Mouse (Mus musculus) heart, embryonic 11.5 days (tissue): ENCODE results near the gene Slc6a6. TPM values are rescaled to one million over a fixed set of nuclear protein-coding genes. Genes with fewer than 3 reads are reported as not detected.

ENCODE experiments used
- ATAC-seq: fragments of 200-750 bp; cut with Nextera tagmentation; replicated peaks from 2 replicates; pipeline ENCODE4 v1.8.0; 2017; ENCODE audit warnings: moderate library complexity; ENCODE audit not compliant: insufficient number of reproducible peaks, low FRiP score, low TSS enrichment
- H3K27ac ChIP-seq: fragments of 300-500 bp; sonication (generic); 2 replicates; pipeline ENCODE4 v1.5.1; 2014; ENCODE audit warnings: mild to moderate bottlenecking, low read depth, low read length
- H3K27me3 ChIP-seq: fragments of 300-500 bp; sonication (generic); 2 replicates; pipeline ENCODE4 v1.6.1; 2014; ENCODE audit warnings: mild to moderate bottlenecking, low read length, mixed read lengths; ENCODE audit not compliant: control insufficient read depth, insufficient read depth
- H3K36me3 ChIP-seq: fragments of 300-500 bp; sonication (generic); 2 replicates; pipeline ENCODE4 v1.6.1; 2014; ENCODE audit warnings: mild to moderate bottlenecking, low read length, moderate library complexity, mixed read lengths; ENCODE audit not compliant: control insufficient read depth, insufficient read depth
- H3K4me1 ChIP-seq: fragments of 300-500 bp; sonication (generic); 2 replicates; pipeline ENCODE4 v1.6.1; 2014; ENCODE audit warnings: low read length; ENCODE audit not compliant: control insufficient read depth, insufficient read depth
- H3K4me2 ChIP-seq: fragments of 300-500 bp; sonication (generic); 2 replicates; pipeline ENCODE4 v1.6.1; 2014; ENCODE audit warnings: mild to moderate bottlenecking, moderate library complexity
- H3K4me3 ChIP-seq: fragments of 300-500 bp; sonication (generic); 2 replicates; pipeline ENCODE4 v1.5.1; 2014; ENCODE audit warnings: low read depth, low read length
- H3K9ac ChIP-seq: fragments of 300-500 bp; sonication (generic); 2 replicates; pipeline ENCODE4 v1.6.1; 2014; ENCODE audit warnings: mild to moderate bottlenecking, low read depth, low read length, moderate library complexity
- H3K9me3 ChIP-seq: fragments of 300-500 bp; sonication (generic); replicated peaks from 2 replicates; pipeline ENCODE4 v1.6.1; 2016; ENCODE audit warnings: low read length; ENCODE audit not compliant: control insufficient read depth
- WGBS: fragments of 180-500 bp; shearing (Covaris S2); extraction: QIAGEN DNeasy Blood & Tissue Kit; methylation state at CpG from one replicate; pipeline ENCODE4 v1.1.7; 2014; ENCODE audit not compliant: insufficient replicate concordance; 5-methylcytosine and 5-hydroxymethylcytosine counted together
- polyA plus RNA-seq: library from polyadenylated mRNA; unstranded; fragments of >200 nt; fragmentation: Nextera tagmentation; extraction: Ambion mirVana; gene quantifications from 2 replicates; pipeline ENCODE4 v1.2.1, GENCODE M21; 2014

Slc6a6 gene
- polyA plus RNA-seq, 1 experiment from 2014 or later = 63.0 TPM

DNA sequence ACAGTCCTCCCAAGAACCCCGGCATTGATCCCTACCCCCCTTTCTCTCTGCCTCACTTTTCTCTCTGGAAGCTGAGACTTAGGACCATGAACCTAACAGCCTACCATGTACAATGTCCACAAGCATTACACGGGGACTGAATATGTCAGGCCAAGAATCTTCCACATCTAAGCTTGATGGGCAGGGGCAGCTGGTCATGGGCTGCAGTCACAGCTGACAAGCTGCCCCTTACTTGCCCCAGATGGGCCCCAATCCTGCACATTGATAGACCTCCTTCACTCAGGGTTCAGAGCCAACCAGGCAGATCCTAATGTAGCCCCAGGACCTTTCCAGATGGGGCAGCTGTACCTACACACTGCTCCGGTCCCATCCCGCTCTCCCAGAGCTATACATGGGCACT lies 112.9 kb downstream of the Slc6a6 start:
- peaks cover 44% of the 10 kb centered on the region for H3K4me1 ChIP-seq
- no peak for ATAC-seq

DNA sequence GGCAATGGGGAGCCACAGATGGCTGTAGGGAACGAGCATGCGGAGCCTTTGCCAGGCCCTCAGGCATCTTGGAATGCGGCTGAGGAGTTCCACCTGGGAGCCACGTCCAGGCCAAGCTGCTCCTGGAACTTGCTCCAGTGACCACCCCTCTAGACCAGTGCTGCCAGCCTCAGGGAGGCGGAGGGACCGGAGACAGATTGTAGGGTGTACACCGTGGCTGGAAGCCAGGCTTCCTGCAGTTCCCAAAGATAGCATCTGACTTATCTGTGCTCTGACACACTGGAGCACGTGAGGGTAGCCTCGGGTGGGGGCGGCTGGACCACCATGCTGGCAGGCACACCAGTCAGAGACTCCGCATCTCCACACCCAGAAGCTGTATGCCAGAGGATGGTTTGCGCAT lies 114.6 kb downstream of the Slc6a6 start:
- H3K4me2 ChIP-seq = no peak overlapping the region
- WGBS = 40% methylated on average over 12 of the region's 12 CpGs
- no peak for ATAC-seq
- no peaks in the 10 kb centered on the region for H3K36me3 ChIP-seq
- H3K4me1 ChIP-seq = peaks cover 35% of the 10 kb centered on the region
- no peaks in the 10 kb centered on the region for H3K27me3 ChIP-seq
- no peak overlapping the region for H3K4me3 ChIP-seq
- 0 out of 2 replicates have a peak overlapping the region, but pooled peaks have one; percentile 8 for H3K9ac ChIP-seq
- no peaks in the 10 kb centered on the region for H3K9me3 ChIP-seq
- no peak overlapping the region for H3K27ac ChIP-seq

More for the DNA sequence above, 112.9 kb downstream of the Slc6a6 start:
- Histone ChIP-seq H3K9ac (no peak overlapping the region), H3K4me2 (no peak overlapping the region), H3K27ac (no peak overlapping the region), H3K9me3 (no peaks in the 10 kb centered on the region), H3K4me3 (no peak overlapping the region), H3K27me3 (no peaks in the 10 kb centered on the region), H3K36me3 (no peaks in the 10 kb centered on the region)
- 84% methylated on average over 4 of the region's 4 CpGs for WGBS

DNA sequence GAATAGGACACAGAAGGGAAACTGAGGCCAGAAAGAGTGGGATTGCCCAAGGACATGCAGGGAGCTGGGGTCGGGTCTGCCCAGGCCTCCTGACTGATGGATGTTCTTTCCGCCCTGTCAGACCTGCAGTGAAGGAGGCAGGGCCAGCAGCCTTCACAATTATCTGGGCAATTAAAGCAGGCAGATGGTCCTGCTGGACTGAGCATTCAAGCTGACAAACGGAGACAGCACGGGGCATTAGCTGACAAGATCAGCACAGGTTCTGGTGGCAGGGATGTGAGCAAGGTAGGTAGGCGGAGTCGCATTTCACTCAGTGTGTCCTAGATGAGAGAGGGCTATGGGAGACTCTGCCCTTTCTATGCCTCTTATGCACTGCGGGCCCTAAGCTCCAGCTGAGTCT lies 120.3 kb downstream of the Slc6a6 start:
- no peak for ATAC-seq
- H3K4me2 ChIP-seq = no peak overlapping the region
- H3K27me3 ChIP-seq = peaks cover 6% of the 10 kb centered on the region; the same call in 1 of the 2 replicates
- no peaks in the 10 kb centered on the region for H3K36me3 ChIP-seq
- no peaks in the 10 kb centered on the region for H3K9me3 ChIP-seq
- WGBS = 47% methylated on average over 7 of the region's 7 CpGs
- no peak overlapping the region for H3K9ac ChIP-seq
- H3K4me1 ChIP-seq = peaks cover 30% of the 10 kb centered on the region
- no peak overlapping the region for H3K27ac ChIP-seq
- H3K4me3 ChIP-seq = no peak overlapping the region

GRCm38 (mm10) chr6:91807169-91807568 lies 123.3 kb downstream of the Slc6a6 start:
- Histone ChIP-seq H3K9ac (peak overlapping the region; percentile 39), H3K36me3 (no peaks in the 10 kb centered on the region), H3K27me3 (peaks cover 14% of the 10 kb centered on the region), H3K4me2 (peak overlapping the region; percentile 61), H3K4me1 (peaks cover 22% of the 10 kb centered on the region), H3K4me3 (peak overlapping the region; percentile 29), H3K9me3 (no peaks in the 10 kb centered on the region), H3K27ac (peak overlapping the region; percentile 77)
- 1% methylated on average over 23 of the region's 23 CpGs for WGBS
- 0 out of 2 replicates have a peak, but pooled peaks have one; percentile 50 for ATAC-seq

DNA sequence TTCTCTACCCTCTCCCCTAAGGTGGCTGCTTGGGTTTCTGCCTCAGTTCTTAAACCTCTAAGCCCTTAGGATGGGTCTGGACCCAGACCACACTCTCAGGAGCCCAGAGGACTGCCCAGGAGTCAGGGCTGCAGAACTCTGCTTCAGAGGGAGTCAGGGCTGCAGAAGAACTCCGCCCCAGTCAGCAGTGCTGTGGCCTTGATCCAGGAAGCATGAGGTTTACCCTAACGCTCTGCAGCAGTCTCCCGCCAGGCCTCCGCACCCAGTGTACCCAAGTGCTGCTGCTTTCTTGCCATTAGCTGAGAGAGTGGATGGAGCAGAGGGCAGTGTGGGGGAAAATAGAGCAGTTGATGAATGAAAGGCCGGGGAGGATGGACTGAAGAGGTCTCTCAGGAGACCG lies 124.2 kb downstream of the Slc6a6 start:
- Histone ChIP-seq H3K4me1 (peaks cover 22% of the 10 kb centered on the region), H3K4me2 (no peak overlapping the region), H3K27ac (no peak overlapping the region), H3K36me3 (no peaks in the 10 kb centered on the region), H3K4me3 (no peak overlapping the region), H3K27me3 (peaks cover 14% of the 10 kb centered on the region), H3K9ac (no peak overlapping the region), H3K9me3 (no peaks in the 10 kb centered on the region)
- WGBS = 40% methylated on average over 6 of the region's 6 CpGs
- no peak for ATAC-seq

Other genes starting within 250 kb of the Slc6a6 start
- 32.8 and 33.4 TPM in 2 replicates for gene Chchd4, start 210.5 kb upstream of the Slc6a6 start, polyA plus RNA-seq
- 29.1 and 34.3 TPM in 2 replicates for gene Tmem43, start 210.3 kb upstream of the Slc6a6 start, polyA plus RNA-seq
- gene Xpc, start 168.2 kb upstream of the Slc6a6 start, polyA plus RNA-seq = 9.4 and 10.6 TPM in 2 replicates
- gene Lsm3, start 168.1 kb upstream of the Slc6a6 start, polyA plus RNA-seq = 196 and 209 TPM in 2 replicates
- 4.5 and 6.2 TPM in 2 replicates for gene Grip2, start 143.2 kb downstream of the Slc6a6 start, polyA plus RNA-seq
- 24.2 and 30.2 TPM in 2 replicates for gene Ccdc174, start 194.0 kb downstream of the Slc6a6 start, polyA plus RNA-seq
- 0.20 and 0.25 TPM in 2 replicates for gene 4930590J08Rik, start 218.8 kb downstream of the Slc6a6 start, polyA plus RNA-seq